Mouse (Mus musculus): ENCODE measurements around the gene Acy3.
"Not testable (repeated sequence)": the region's sequence is repeated elsewhere in the genome, so short reads cannot be mapped to it uniquely, and the experiment has no call there.

The Acy3 gene

DNA sequence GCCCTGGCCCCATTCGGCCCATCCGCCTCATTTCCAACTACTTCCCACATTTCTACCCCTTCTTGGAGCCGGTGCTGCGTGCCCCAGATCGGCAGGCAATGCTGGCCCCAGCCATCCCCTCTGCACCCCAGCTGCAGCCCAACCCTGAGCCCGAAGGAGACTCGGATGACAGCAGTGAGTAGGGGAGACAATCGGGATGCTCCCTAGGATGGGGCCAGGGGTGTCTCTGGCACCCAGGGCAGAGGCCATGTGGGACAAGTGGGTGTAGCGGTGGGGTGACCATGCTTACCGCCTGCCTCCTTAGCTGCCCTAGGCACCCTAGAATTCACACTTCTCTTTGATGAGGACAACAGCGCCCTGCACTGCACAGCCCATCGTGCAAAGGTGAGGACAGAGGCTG lies 17.3 kb downstream of the Acy3 start:
- DNase-seq (ENCODE audit: low spot score), result no peak

DNA sequence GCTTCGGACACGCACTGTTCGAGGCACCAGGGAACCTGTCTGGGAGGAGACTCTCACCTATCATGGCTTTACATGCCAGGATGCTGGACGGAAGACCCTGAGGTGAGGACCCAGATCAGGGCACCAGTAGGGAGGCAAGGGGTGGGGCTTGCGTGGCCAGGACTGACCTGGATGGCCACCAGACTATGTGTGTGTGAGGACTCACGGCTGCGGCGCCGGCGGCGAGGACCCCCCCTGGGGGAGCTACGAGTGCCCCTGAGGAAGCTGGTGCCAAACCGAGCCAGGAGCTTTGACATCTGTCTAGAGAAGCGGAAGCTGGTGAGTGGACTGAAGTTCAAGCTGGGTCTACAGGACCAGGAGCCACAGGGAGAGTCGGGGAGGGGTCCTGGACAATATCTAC lies 18.0 kb downstream of the Acy3 start:
- no peak for DNase-seq (ENCODE audit: low spot score)

DNA sequence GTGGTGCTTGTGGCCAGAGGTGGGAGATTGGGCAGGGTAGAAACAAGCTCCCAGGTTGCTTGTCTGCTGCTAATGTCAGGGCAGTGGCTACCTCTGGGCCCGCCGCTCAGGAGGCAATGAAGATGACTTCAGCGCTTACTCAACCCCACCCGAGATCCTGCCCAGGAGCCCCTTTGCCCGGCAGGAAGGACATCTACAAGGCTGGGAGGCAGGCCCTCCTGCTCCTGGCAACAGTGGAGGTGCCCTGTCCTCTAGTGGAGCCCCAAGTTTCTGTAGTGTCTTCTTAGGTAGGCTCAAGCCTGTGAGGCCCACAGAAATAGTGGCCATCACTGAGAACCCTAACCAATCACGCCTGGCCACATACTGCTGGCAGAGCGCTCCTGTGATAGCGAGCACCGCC lies 18.7 kb downstream of the Acy3 start:
- DNase-seq (ENCODE audit: low spot score), result no peak

DNA sequence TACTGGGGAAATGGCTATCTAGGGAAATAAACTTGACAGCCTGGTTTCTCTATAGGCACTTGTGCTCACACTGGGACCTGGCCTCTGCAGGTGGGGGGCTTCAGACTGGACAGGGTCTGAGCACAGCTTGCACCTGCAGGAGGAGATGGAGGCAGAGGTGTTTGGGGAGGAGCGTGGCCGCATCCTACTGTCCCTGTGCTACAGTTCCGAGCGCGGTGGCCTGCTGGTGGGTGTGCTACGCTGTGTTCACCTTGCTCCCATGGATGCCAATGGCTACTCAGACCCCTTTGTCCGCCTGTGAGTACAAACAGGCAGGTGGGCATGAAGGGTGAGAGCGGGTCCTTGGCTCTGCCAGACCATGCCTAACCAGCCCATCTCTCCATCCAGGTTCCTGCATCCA lies 19.6 kb downstream of the Acy3 start:
- DNase-seq (ENCODE audit: low spot score), result no peak

DNA sequence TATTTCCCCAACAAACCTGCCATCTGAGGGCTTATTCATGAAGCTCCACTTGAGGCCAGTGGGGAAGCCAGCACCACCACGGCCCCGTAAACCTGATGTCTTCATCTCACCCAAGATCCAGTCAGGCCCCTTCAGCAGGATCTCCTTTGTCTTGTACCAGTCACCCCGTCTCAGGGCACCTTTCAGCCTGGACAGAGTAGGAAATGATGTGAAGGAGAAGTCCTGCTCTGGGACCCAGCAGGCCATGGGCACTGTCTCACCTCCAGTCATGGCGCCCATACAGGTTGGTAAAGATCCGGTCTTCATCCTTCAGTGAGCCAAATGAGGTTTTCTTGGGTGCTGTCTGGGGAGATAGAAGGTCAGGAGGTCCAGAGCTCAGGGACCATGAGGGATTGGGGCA lies 24.7 kb downstream of the Acy3 start:
- no peak for DNase-seq (ENCODE audit: low spot score)

DNA sequence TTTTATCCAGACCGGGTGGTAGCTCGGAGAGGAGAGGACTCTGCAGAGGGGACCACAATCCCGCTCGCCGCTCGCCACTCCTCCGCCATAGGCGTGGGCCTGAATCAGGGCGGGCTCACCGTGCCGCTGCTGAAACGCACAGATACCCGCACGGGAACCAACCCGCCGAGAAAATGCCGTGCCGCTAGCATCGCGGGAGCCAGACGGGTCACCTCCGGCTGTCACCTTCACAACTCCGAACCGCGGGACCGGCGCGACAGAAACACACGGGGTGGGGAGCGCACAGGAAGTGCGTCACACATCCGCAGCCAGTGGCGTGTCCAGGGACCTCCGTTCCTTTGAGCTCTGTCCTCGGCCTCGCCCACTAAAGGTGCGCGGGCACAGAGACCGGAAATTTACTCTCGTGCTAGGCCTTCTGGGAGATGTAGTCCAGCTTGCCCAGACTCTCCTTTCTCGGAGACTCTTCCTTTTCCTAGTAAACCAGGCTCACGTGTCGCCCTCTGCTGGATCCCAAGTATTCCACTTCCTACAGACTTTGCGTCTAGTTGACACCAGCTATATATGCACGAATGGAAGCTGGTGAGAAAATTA lies 26.2 kb downstream of the Acy3 start, which contains the start of gene Ndufv1:
Gene Ndufv1, minus strand, starts transcription at position 375 of the 591 bp plus-strand sequence.
- DNase-seq (ENCODE audit: low spot score), result peak; percentile 100

DNA sequence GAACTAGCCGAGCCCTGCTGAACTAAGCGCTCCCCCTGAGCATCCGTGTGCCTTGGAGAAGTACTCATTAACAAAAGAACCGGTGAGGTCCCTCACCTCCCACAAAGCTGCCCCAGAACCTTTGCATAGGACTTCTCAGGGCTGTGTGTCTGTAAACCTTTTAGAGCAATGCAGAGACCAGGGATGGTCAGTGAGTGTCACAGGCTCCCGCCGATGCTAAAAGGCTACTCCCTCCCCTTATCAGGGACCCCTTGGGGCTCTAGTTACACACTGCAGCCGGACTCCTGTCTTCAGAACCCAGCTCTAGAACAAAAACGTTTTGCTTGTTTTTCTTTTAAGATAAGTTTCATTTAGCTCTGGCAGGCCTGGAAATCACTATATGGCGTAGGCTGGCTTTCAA lies 26.7 kb downstream of the Acy3 start:
- no peak for DNase-seq (ENCODE audit: low spot score)

DNA sequence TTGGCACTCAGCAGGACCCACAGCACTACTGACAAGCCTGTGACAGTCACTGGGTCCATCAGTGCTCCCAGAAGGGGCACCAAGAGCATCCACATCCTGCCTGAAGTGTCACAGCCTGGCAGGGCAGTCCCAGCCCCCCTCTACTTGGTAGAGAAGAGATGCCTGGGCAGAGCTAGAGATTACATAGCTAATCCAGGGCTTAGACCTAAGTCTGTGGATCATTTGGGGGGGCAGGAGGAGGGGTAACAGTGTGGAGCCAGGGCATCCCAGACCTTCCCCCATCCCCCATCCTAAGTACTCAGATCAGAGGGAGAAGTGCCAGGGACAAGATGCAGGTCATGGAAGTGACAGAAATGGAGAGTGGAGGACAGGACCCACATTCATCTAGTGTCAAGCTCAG lies 28.4 kb downstream of the Acy3 start:
- no peak for DNase-seq (ENCODE audit: low spot score)

DNA sequence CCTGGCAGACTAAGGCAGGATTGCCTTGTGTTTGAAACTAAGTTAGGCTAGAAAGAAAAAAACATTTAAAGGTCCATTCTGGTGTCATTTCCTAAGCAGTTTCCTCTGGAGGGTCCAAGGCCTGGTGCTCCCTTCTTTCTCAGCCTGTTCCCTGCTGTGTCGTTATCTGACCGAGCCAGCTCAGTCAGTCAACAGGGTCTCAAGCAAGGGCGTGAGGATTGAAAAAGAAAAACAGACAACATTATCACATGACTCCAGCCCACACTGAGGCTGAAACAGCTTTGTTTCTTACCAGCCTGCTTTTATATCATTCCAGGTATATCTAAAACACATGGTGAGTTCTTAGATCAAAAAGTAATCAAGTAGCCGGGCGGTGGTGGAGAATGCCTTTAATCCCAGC lies 29.3 kb downstream of the Acy3 start:
- DNase-seq (ENCODE audit: low spot score), result no peak

DNA sequence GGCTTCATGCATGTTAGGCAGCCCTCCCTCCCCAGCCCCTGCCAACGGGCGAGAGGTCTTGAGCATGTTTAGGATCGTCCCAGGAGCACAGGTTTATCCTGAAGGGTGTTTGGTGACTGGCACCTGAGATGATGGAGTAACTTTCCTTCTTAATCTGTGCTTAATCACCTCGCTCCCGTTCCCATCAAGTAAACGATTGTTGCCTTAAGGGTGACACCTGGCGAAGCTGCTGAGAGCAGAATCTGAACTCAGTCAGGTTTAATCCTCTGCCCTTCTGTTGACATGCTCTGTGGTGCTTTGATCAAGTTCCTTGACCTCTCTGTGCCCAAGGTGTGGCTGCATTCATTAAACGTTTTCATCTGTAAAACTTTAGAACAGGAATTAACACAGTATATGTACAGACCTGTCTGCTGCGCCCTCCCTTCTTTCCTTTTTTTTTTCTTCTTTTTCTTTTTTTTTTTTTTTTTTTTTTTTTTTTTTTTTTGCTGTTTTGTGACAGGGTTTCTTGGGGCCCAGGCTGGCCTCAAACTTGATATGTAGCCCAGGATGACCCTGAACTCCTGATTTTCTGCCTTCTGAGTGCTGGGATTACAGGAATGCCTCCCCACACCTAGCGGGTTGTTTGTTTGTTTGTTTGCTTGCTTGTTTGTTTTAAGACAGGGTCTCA lies 31.7 kb downstream of the Acy3 start:
- DNase-seq (ENCODE audit: low spot score), result no peak

DNA sequence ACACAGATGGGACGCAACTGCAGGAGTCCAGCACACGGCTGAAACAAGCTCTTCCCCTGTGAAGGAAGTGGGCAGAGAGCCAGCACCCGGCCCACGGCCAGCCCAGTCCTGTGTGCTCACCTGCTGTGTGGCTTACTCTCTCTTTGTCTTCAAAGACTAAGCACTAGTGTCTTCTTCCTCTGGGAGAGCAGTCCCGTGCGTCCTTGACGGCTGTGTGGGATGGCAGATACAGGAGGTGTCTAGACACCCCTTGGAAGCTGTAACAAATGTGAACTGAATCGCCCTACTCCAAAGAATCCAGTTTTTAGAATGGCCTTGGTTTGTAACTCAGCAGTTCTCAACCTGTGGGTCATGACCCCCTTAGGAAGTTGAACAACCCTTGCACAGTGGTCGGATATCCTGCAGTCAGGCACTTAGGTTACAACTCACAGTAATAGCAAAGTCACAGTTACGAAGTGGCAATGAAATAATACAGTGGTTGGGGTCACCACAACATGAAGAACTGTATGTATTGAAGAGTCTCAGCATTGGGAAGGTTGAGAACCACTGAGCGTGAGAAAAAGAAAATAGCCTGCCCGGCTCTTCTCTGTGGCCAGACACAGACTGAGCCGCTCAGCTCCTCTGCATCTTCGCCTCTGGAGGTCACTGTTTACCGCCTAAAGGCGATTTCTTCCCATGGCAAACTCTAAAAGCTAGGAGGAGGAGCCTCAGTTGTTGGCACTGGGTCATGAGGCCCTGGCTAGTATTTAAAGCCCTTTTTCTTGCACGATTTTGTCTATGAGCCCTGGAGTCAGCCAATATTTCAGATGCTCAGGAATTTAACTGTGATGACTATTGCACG lies 32.6 kb downstream of the Acy3 start:
- peak; percentile 98 for DNase-seq (ENCODE audit: low spot score)

DNA sequence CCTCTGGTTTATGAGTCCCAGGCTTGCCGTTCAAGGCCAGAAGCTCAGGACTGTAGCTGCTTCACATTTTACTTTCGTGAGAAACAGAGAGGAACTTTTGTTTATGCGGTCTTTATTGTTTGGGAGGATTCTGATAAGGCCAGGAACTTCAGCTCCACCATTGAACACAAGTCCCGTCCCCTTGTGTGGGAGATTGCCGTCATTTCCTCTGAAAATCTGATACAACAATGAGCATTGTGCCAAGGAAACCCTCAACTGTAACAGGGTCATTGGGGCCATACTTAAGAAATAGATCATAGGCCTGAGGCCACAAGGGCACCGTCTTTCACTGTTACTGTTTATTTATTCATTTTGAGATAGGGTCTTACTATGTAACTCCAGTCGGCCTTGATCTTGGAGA lies 36.8 kb downstream of the Acy3 start:
- DNase-seq (ENCODE audit: low spot score), result no peak

DNA sequence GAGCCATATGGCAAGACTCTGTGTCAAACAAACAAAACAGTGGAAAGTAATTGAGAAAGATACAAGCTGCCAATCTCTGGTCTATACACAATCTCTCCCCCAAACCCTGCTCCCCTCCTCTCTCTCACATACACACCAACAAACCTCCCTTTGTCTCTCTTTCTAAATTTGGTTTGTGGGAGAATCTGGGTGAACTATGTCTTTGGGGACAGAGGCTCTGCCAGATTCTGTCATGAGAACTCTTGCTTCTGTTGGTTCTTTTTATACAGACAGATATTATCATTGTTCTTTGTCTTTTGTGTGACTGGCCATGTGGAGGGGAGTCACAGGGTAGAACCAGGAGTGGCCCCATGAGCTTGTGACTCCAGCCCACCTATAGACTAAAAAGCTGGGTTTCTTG lies 41.2 kb downstream of the Acy3 start:
- DNase-seq (ENCODE audit: low spot score), result no peak

DNA sequence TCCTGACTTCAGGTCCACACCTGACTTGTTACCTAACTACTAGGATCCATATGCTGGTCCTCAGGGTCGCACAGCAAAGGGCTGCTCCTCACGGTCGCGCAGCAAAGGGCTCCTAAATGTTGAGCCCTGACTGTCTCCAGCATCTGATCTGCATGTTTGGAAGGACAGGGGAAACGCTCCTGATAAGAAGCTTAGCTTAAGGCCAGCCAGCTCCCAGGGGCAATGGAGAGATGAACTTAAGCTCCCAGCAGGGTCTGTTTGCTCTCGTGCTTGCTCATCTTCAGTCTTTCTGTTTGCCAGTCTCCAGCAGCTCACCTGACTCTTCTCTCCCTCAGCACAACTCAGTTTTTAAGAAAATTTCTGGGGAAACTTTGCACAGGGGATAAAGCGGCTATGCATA lies 46.3 kb downstream of the Acy3 start:
- DNase-seq (ENCODE audit: low spot score), result no peak

DNA sequence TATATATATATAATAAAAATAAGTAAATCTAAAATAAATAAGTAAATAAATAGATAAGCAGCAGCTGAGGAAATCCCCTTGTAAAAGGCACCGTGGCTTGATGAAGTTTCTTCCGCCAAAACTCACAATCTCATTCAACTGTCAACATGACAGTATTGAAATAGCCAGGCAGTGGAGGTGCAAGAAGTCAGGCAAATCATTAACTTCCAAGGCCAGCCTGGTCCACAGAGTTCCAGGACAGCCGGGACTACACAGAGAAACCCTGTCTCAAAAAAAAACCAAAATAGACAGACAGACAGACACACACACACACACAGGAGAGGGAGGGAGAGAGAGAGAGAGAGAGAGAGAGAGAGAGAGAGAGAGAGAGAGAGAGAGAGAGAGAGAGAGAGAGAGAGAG lies 46.9 kb downstream of the Acy3 start:
- DNase-seq (ENCODE audit: low spot score), result no peak

DNA sequence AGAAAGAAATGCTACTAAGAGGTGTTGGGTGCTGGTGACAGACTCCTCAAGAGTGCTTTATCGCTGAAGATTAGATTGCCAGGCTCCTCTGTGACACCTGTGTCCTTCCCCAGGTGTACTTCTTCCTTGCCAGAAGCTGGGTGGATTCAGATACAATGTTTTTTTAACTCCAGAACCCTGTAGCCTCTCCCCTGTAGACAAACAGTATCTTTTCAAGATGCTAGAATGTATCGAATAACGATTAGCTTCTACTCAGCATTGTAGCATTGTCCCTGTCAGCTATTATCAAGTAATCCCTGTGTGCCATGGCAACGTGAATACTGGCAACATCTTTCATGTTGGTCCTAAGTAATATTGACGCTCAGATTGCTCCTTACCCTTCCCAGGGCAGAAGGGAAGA lies 47.4 kb downstream of the Acy3 start:
- no peak for DNase-seq (ENCODE audit: low spot score)

DNA sequence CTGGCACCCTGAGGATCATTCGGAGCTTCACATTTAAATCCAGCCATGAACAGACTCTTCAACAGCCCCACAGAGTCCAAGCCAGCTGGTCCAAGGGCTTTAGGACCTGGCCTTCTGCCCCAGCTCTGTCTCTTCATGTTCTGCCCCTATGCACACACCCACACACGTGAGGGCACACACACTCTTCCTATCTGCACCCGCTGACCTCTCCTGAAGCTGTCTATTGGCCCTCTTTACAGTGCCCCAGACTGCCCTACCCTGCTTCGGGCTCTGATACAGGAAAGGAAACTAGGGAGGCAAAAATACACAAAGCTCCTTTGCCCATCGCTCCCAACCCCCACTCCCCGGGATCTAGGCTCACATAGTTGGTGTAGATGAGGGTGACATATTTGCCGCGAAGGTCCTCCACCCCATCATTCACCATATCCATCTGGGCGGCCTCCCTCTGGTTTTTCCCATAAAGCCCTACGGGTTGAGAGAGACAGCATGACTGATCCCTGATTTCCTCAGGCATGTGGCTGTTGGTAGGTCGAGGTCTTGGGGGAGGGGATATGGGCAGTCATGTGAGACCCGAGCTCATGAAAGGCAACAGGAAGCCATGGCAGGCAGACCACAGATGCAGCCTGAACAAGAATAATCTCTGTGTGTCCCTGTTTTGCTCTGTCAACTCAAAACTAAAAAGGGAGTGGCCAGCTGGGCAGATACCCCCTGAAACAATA lies 50.1 kb downstream of the Acy3 start:
- DNase-seq (ENCODE audit: low spot score), result no peak

DNA sequence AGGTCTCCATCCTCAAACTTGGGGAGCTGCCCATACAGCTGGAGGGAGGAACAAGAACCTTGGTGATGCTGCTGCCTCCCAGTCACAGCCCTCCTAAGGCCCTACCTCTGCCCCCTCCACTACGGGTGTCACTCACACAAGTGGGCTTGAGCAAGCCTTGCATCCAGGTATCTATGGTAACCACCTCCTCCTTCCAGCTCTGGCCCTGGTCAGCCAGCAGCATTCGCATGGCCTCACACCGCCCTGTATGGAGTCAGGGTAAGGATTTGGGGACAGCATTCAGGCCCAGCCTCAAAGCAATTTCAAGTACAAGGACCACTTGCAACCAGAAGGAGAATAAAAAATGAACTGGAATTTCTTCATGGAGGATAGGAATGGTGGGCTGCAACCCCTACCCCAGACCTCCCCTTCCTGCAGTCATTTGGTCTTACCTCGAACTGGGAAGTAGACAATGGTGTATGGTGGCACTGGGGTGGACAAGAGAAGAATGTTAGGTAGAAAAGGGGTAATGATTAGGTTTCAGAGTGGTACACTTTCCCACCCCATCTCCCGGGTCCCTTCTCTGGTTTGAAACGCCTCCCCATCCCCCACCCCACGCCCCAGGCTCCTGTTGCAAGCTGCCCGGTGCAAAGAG lies 50.9 kb downstream of the Acy3 start:
- not testable (repeated sequence) for DNase-seq (ENCODE audit: low spot score)

DNA sequence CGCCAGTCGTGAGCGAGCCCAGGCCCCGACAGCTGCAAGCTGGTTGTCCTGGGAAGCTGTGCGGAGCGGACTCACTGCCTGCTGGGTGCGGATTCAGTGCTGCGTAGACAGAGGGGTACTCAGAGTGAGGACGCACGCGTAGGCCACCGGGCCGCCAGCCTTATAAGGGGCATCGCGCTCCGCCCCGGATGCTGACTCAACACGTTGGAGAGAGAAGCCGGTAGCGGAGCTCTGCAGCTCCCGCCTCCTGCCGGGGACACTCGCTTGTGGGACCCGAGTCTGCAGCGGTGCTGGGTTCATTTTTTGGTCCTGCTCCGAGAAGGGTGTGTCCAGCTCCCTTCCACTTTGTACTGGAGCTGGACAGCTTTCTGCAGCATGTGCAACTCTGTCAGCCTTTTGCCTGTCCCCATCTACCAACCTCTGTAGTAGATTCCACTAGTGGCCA lies 51.4 kb downstream of the Acy3 start, which contains the start of gene Gstp1:
Gene Gstp1, minus strand, starts transcription at position 198 of the 445 bp plus-strand sequence.
- DNase-seq (ENCODE audit: low spot score), result peak; percentile 92
